Mouse (Mus musculus): Measurements from ENCODE around the gene 4933427D14Rik. TPM values are rescaled to one million over a fixed set of nuclear protein-coding genes. Genes with fewer than 3 reads are reported as not detected.

The 4933427D14Rik gene
- polyA plus RNA-seq, 1 experiment from 2014 or later = 9.6 TPM

DNA sequence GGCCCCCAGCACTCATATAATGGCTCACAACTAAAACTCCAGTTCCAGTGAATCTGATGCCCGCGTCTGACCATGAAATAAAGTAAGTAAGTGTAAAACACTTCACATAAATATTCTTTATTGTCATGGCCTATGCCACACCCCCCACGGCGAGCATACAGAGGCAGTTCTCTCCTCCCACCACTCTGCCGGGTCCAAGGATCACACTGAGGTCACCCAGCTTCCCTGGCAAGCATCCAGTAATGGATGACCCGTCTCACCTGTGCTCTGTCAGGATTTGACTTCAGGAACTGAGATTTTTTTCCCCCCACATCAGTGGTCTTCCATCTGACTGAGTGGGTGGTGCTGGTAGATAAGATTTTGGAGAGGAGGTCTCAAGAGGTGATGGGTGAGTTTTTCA is 67.1 kb downstream of the 4933427D14Rik start:
- H3K9me3 ChIP-seq (replicated peaks) = no peaks in the 10 kb centered on the region
- no peak overlapping the region for H3K27ac ChIP-seq (ENCODE audit: poor library complexity, severe bottlenecking)
- no peak overlapping the region for H3K4me2 ChIP-seq
- no peaks in the 10 kb centered on the region for H3K36me3 ChIP-seq
- 60% methylated on average over 6 of the region's 6 CpGs for WGBS
- peaks cover 3% of the 10 kb centered on the region for H3K4me1 ChIP-seq (replicated peaks)
- H3K9ac ChIP-seq = no peak overlapping the region
- ATAC-seq (ENCODE audit: insufficient number of reproducible peaks, low FRiP score) = no peak
- H3K27me3 ChIP-seq (replicated peaks) = peaks cover 72% of the 10 kb centered on the region
- no peak overlapping the region for H3K4me3 ChIP-seq

DNA sequence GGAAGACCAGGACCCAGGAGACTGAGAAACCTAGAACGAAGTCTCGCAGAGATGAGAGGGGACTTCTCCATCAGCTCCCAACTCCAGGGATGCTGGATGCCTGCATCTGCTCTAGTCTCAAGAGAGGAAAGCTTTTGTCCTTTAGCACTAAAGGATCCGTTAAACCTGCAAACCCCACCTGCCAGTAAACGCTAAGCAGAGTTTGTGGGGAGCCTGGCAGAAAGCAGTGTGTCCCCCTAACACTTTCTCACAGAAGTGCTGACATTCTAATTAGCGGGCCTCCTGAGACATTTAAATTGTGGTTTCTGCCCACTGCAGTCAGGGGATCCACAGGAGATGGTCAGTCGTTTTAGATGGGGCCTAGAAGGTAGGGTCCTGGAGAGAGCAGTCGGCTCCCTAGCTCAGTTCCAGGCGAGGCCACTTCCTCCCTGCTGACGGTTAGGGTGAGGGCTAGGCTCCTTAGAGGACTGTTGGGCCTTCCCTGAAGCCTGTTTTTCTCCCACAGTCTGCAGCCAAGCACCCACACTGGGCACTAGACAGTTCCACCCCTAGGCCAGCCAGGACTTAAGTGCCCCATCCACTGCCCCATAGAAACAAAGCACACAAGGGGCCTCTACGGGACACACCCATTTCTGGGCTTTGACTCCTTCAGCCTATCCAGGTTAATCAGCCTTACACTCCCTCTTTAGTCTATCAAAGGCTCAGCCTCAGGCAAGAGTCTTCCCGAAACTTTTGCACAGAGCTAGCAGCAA is 70.9 kb downstream of the 4933427D14Rik start:
- Histone ChIP-seq H3K27ac (ENCODE audit: poor library complexity, severe bottlenecking) (no peak overlapping the region), H3K4me3 (peak overlapping the region; percentile 66), H3K36me3 (no peaks in the 10 kb centered on the region), H3K9me3 (replicated peaks) (no peaks in the 10 kb centered on the region), H3K4me1 (replicated peaks) (peaks cover 23% of the 10 kb centered on the region), H3K9ac (peak overlapping the region; percentile 64), H3K4me2 (peak overlapping the region; percentile 99), H3K27me3 (replicated peaks) (peaks cover 75% of the 10 kb centered on the region)
- 31% methylated on average over 11 of the region's 11 CpGs for WGBS
- ATAC-seq (ENCODE audit: insufficient number of reproducible peaks, low FRiP score) = no peak

DNA sequence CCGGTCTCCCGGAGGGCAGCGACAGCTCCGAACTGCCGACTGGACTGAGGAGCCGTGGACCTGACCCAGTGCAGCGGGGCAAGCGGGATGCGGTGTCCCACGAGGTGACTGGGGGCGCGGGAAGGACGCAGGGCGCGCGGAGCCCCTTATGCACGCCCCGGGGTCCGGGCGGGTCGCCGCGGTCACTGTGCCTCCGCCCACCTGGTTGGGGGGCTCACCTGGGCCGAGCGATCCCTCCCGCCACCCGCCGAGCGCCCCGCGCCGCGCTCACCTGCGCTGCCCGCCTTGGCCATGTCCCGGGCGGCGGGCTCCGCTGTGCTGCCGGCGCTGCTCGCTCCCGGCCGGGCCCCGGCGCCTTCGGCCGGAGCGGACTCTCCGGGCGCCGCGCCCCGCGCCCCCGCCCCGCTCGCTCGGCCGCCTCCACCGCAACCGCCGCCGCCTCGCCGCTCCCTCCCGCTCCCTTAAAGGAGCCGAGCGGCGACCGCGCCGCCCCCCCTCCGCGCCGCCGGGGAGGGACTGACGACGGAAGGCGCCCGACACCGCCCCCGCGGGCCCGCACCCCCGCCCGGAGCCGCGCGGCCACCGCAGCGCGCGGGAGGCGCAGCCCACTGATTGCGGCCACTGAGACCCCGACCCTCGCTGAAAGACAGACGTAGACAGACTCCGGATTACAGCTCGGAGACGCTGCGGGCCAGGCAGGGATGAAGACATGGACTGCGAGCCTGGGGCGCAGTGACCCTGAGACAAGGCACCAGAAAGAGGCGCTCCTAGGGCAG is 71.7 kb downstream of the 4933427D14Rik start, which contains the start of gene Pitpnm3:
Gene Pitpnm3 (minus strand): TSS at position 396 of the 776 bp plus-strand sequence.
- H3K9me3 ChIP-seq (replicated peaks) = no peaks in the 10 kb centered on the region
- peaks cover 30% of the 10 kb centered on the region for H3K4me1 ChIP-seq (replicated peaks)
- peak; percentile 7; the same call in 1 of the 2 replicates for ATAC-seq (ENCODE audit: insufficient number of reproducible peaks, low FRiP score)
- H3K27ac ChIP-seq (ENCODE audit: poor library complexity, severe bottlenecking) = no peak within 1 kb of the TSS
- 3% methylated on average over 99 of the region's 107 CpGs for WGBS
- H3K4me2 ChIP-seq = peak within 1 kb of the TSS; percentile 99
- peaks cover 71% of the 10 kb centered on the region for H3K27me3 ChIP-seq (replicated peaks)
- peak within 1 kb of the TSS; percentile 64 for H3K9ac ChIP-seq
- no peaks in the 10 kb centered on the region for H3K36me3 ChIP-seq
- peak within 1 kb of the TSS; percentile 66 for H3K4me3 ChIP-seq

DNA sequence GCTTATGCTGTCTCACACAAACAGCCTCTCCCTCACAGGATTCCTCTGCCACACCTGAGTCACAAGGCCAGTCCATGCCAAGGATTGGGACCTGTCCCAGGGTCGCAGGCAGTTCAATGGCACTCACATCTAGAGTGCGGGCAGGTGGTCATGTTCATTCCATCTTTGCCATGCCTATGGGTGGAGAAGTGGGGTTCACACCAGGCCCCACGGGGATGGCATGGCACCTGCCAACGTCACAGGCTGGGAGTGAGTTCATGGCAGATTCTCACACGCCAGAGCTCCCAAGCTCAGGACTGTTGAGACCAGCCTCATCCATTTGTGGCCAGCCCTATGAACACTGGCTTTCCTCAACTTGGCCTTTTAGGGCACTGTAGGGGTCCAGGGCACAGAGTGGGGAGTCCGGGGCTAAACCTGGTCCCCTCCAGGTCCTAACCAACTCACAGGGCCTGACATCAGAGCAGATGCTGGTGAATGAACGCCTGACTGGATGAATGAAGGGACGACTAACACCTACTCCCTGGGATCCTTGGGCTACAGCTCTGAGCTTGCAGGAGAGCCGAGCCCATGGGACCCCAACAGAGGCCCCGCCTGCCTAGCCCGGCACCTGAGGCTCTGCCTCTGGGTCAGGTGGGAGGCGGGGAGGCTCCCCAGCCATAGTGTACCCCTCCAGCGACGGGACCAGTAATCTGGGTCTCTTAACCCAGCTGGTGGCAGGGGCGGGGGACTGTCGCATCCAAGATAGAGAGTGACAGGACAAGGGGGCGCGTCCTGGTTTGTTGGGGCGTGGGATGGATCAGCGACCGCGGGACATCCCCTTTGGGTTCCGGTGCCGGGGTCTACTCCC is 72.5 kb downstream of the 4933427D14Rik start:
- Histone ChIP-seq H3K4me3 (peak overlapping the region; percentile 66), H3K9ac (peak overlapping the region; percentile 64), H3K27ac (ENCODE audit: poor library complexity, severe bottlenecking) (no peak overlapping the region), H3K36me3 (no peaks in the 10 kb centered on the region), H3K27me3 (replicated peaks) (peaks cover 71% of the 10 kb centered on the region), H3K9me3 (replicated peaks) (no peaks in the 10 kb centered on the region), H3K4me1 (replicated peaks) (peaks cover 39% of the 10 kb centered on the region), H3K4me2 (peak overlapping the region; percentile 99)
- ATAC-seq (ENCODE audit: insufficient number of reproducible peaks, low FRiP score) = no peak
- 15% methylated on average over 24 of the region's 24 CpGs for WGBS

DNA sequence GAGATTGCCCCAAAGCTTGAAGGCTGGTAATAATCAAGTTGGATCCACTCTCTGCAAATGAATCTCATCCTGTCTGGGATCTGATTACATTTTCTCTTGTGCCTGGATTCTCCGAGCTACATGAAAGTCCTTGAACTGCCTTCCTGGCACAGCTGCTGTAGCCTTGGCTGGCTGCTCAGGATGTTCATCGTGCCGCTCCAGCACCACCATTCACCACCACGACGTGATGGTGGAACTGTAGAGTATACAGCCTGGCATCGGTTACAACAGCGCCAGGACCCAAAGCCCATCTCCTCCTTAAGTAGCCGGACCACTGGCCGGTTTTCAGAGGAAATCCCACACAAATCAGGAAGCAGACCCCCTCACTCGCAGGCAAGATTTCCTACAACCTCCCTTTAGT is 74.2 kb downstream of the 4933427D14Rik start:
- Histone ChIP-seq H3K27ac (ENCODE audit: poor library complexity, severe bottlenecking) (no peak overlapping the region), H3K4me2 (no peak overlapping the region), H3K9ac (no peak overlapping the region), H3K4me3 (no peak overlapping the region), H3K4me1 (replicated peaks) (peaks cover 46% of the 10 kb centered on the region), H3K9me3 (replicated peaks) (no peaks in the 10 kb centered on the region), H3K27me3 (replicated peaks) (peaks cover 56% of the 10 kb centered on the region), H3K36me3 (no peaks in the 10 kb centered on the region)
- ATAC-seq (ENCODE audit: insufficient number of reproducible peaks, low FRiP score) = no peak
- WGBS = 69% methylated on average over 10 of the region's 10 CpGs

DNA sequence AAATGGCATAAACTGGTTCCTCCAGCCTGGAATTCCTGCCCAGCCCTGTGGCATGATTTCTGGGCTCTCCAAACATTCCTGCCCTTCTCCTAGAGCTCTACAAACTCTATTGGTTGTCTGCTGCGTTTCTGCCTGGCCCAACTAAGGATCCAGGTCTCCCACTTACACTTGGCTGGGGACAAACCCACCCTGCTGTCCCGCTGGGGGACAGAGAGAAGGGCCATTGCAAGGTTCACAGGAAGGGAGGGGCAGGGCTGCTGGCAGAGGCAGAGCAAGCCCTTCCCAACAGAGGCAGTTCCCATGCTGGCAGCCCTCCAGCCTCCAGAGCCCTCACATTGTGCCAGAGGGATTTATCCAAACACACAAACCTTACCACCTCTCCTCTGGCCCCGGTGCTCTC is 75.0 kb downstream of the 4933427D14Rik start:
- Histone ChIP-seq H3K9ac (no peak overlapping the region), H3K36me3 (no peaks in the 10 kb centered on the region), H3K4me3 (no peak overlapping the region), H3K27me3 (replicated peaks) (peaks cover 47% of the 10 kb centered on the region), H3K9me3 (replicated peaks) (no peaks in the 10 kb centered on the region), H3K4me2 (no peak overlapping the region), H3K27ac (ENCODE audit: poor library complexity, severe bottlenecking) (no peak overlapping the region), H3K4me1 (replicated peaks) (peaks cover 46% of the 10 kb centered on the region)
- ATAC-seq (ENCODE audit: insufficient number of reproducible peaks, low FRiP score) = no peak
- 22% methylated on average over 3 of the region's 3 CpGs for WGBS

DNA sequence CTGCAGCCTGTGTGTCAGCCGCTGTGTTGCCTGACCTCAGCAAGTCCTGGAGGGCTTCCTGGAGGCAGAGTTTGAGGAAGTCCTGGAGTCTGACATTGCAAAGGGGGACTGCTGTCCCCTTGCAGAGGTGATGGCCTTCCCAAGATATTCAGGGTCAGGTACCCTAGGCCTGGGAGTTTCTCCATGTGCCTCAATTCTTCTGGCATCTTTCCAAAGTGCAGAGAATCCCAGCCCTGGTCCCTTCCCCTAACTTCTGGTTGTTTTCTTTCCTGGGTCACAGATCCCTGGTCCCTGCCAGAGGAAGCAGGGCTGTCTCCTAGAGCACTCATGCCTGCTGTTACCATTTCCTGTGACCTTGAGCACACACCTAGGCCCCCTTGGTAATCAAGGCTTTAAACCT is 75.6 kb downstream of the 4933427D14Rik start:
- Histone ChIP-seq H3K4me3 (no peak overlapping the region), H3K27ac (ENCODE audit: poor library complexity, severe bottlenecking) (no peak overlapping the region), H3K9me3 (replicated peaks) (no peaks in the 10 kb centered on the region), H3K4me2 (no peak overlapping the region), H3K4me1 (replicated peaks) (peaks cover 46% of the 10 kb centered on the region), H3K9ac (no peak overlapping the region), H3K36me3 (no peaks in the 10 kb centered on the region), H3K27me3 (replicated peaks) (peaks cover 42% of the 10 kb centered on the region)
- WGBS = 91% methylated on average over 1 of the region's 1 CpGs
- ATAC-seq (ENCODE audit: insufficient number of reproducible peaks, low FRiP score) = no peak

DNA sequence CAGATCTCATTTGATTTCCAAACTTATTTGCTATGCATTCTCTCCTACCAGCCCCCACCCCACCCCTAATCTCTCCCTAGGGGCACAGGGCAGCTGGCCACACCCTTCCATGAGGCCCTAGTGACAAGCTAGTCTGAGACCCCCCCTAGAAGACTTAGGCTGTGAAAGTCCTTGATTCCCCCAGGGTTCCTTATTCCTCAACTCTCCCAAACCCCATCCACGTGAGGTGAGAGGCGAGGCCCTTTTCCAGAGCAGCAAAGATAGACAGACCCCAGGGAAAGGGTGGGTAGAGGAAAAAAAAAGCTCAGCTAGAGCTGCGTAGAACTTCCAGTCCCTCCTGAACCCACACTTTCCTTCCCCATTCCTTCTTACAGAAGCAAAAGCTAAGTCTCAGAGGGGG is 76.4 kb downstream of the 4933427D14Rik start:
- H3K9ac ChIP-seq = no peak overlapping the region
- WGBS = 70% methylated on average over 3 of the region's 3 CpGs
- H3K27me3 ChIP-seq (replicated peaks) = peaks cover 34% of the 10 kb centered on the region

DNA sequence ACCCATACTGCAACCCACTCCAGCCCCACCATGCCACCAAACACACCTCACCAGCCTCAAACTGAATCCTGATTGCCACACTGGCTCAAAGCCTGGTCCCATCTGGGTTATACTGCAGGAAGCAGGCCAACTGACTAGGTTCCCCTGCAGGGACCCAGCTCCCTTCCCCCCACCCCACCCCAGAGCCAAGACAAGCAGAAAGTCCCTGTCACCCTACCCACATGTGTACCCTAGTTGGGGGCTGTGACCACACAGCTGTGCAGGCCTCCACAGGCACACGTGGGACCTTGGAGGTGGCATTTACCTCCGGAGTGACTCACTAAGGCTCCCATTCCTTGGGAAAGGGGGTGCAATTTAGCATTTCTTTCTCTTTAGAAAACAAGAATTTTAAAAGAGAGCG is 76.8 kb downstream of the 4933427D14Rik start:
- Histone ChIP-seq H3K4me3 (no peak overlapping the region), H3K36me3 (no peaks in the 10 kb centered on the region), H3K27ac (ENCODE audit: poor library complexity, severe bottlenecking) (peak overlapping the region; percentile 84), H3K9ac (peak overlapping the region; percentile 41; the same call in 1 of the 2 replicates), H3K4me2 (peak overlapping the region; percentile 39), H3K27me3 (replicated peaks) (peaks cover 29% of the 10 kb centered on the region), H3K4me1 (replicated peaks) (peaks cover 46% of the 10 kb centered on the region), H3K9me3 (replicated peaks) (no peaks in the 10 kb centered on the region)
- WGBS = 63% methylated on average over 3 of the region's 3 CpGs
- ATAC-seq (ENCODE audit: insufficient number of reproducible peaks, low FRiP score) = no peak

More for the DNA sequence above, 76.4 kb downstream of the 4933427D14Rik start:
- H3K4me3 ChIP-seq = no peak overlapping the region
- peaks cover 46% of the 10 kb centered on the region for H3K4me1 ChIP-seq (replicated peaks)
- H3K27ac ChIP-seq (ENCODE audit: poor library complexity, severe bottlenecking) = no peak overlapping the region
- H3K36me3 ChIP-seq = no peaks in the 10 kb centered on the region
- no peak for ATAC-seq (ENCODE audit: insufficient number of reproducible peaks, low FRiP score)
- no peak overlapping the region for H3K4me2 ChIP-seq
- no peaks in the 10 kb centered on the region for H3K9me3 ChIP-seq (replicated peaks)

DNA sequence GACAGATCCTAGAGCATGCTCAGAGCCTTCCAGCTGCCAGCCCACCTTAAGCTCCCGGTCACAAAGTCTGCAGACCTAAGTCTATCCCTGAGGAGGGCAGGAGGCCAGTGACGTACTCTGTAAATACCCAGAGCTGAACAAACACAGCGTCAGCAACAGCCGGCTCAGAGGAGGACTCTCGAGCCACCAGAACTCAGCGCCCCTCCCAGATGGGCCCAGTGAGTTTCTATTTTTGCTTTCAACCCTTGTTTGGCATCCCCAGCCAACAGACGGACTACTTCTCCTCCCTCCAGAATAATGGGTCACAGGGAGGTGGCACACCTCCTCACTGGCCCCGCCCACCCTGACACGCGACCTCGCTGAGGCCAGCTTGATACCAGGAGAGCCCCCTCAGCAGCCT is 77.2 kb downstream of the 4933427D14Rik start:
- Histone ChIP-seq H3K9ac (peak overlapping the region; percentile 32), H3K9me3 (replicated peaks) (no peaks in the 10 kb centered on the region), H3K27me3 (replicated peaks) (peaks cover 25% of the 10 kb centered on the region), H3K27ac (ENCODE audit: poor library complexity, severe bottlenecking) (peak overlapping the region; percentile 84), H3K36me3 (no peaks in the 10 kb centered on the region), H3K4me2 (peak overlapping the region; percentile 39), H3K4me3 (no peak overlapping the region), H3K4me1 (replicated peaks) (peaks cover 41% of the 10 kb centered on the region)
- 10% methylated on average over 11 of the region's 11 CpGs for WGBS
- ATAC-seq (ENCODE audit: insufficient number of reproducible peaks, low FRiP score) = peak; percentile 77
